ENCODE assay signal across 8 mouse cellular contexts in genomic region chr4:53277741-53278525, GRCm38 (mm10).
DNase-seq lines count a peak whose midpoint lies in the region; ATAC-seq and TF ChIP-seq lines count a peak whose summit lies in the region.

No protein-coding gene starts in this region.

- H3K4me1 ChIP-seq in forebrain, postnatal 0 days (ENCODE audit: insufficient read depth) = no peaks in the 10 kb centered on the region
- H3K4me1 ChIP-seq in forebrain, embryonic 13.5 days = peaks cover 11% of the 10 kb centered on the region; the same call in 1 of the 2 replicates
- peaks cover 8% of the 10 kb centered on the region for H3K4me1 ChIP-seq in neural tube, embryonic 13.5 days (replicated peaks)
- peaks cover 10% of the 10 kb centered on the region for H3K4me1 ChIP-seq in midbrain, embryonic 15.5 days

- no peaks in the 10 kb centered on the region for H3K27me3 ChIP-seq in forebrain, postnatal 0 days (ENCODE audit: insufficient read depth, low read length)
- H3K27me3 ChIP-seq in forebrain, embryonic 13.5 days = no peaks in the 10 kb centered on the region
- H3K27me3 ChIP-seq in neural tube, embryonic 13.5 days = no peaks in the 10 kb centered on the region
- no peaks in the 10 kb centered on the region for H3K27me3 ChIP-seq in midbrain, embryonic 15.5 days (replicated peaks)

- no peak overlapping the region for H3K27ac ChIP-seq in forebrain, postnatal 0 days (ENCODE audit: low read depth, low read length)
- no peak overlapping the region for H3K27ac ChIP-seq in forebrain, embryonic 13.5 days
- peak overlapping the region; percentile 28; the same call in 1 of the 2 replicates for H3K27ac ChIP-seq in neural tube, embryonic 13.5 days (replicated peaks)
- peak overlapping the region; percentile 11; the same call in 1 of the 2 replicates for H3K27ac ChIP-seq in midbrain, embryonic 15.5 days

- 38% methylated on average over 12 of the region's 12 CpGs for WGBS in forebrain, postnatal 0 days
- WGBS in forebrain, embryonic 13.5 days = 57% methylated on average over 12 of the region's 12 CpGs
- WGBS in neural tube, embryonic 13.5 days = 57% methylated on average over 12 of the region's 12 CpGs
- 37% methylated on average over 12 of the region's 12 CpGs for whole genome bisulfite sequencing in midbrain, embryonic 15.5 days

- no peak overlapping the region for H3K9ac ChIP-seq in forebrain, postnatal 0 days
- H3K9ac ChIP-seq in forebrain, embryonic 13.5 days = no peak overlapping the region
- H3K9ac ChIP-seq in neural tube, embryonic 13.5 days = no peak overlapping the region
- no peak overlapping the region for H3K9ac ChIP-seq in midbrain, embryonic 15.5 days

- no peak for TF ChIP-seq CTCF in forebrain, postnatal 0 days (IDR thresholded peaks at IDR 0.05; ENCODE audit: low read depth)

- no peaks in the 10 kb centered on the region for H3K36me3 ChIP-seq in forebrain, postnatal 0 days (ENCODE audit: insufficient read depth)
- H3K36me3 ChIP-seq in forebrain, embryonic 13.5 days (ENCODE audit: poor library complexity, severe bottlenecking) = no peaks in the 10 kb centered on the region
- H3K36me3 ChIP-seq in neural tube, embryonic 13.5 days = no peaks in the 10 kb centered on the region
- no peaks in the 10 kb centered on the region for H3K36me3 ChIP-seq in midbrain, embryonic 15.5 days (replicated peaks)

- H3K4me2 ChIP-seq in forebrain, postnatal 0 days (ENCODE audit: low read depth) = no peak overlapping the region
- H3K4me2 ChIP-seq in forebrain, embryonic 13.5 days = no peak overlapping the region
- no peak overlapping the region for H3K4me2 ChIP-seq in neural tube, embryonic 13.5 days
- H3K4me2 ChIP-seq in midbrain, embryonic 15.5 days = peak overlapping the region; percentile 16

- no peaks in the 10 kb centered on the region for H3K9me3 ChIP-seq in forebrain, postnatal 0 days (ENCODE audit: low read length)
- no peaks in the 10 kb centered on the region for H3K9me3 ChIP-seq in forebrain, embryonic 13.5 days (replicated peaks)
- no peaks in the 10 kb centered on the region for H3K9me3 ChIP-seq in neural tube, embryonic 13.5 days
- H3K9me3 ChIP-seq in midbrain, embryonic 15.5 days = no peaks in the 10 kb centered on the region

- H3K4me3 ChIP-seq in forebrain, postnatal 0 days (ENCODE audit: low read depth, low read length) = no peak overlapping the region
- no peak overlapping the region for H3K4me3 ChIP-seq in forebrain, embryonic 13.5 days
- no peak overlapping the region for H3K4me3 ChIP-seq in neural tube, embryonic 13.5 days
- H3K4me3 ChIP-seq in midbrain, embryonic 15.5 days = no peak overlapping the region

- ATAC-seq in forebrain, postnatal 0 days = peak; percentile 54; the same call in 1 of the 2 replicates
- no peak for ATAC-seq in forebrain, embryonic 13.5 days
- no peak for ATAC-seq in neural tube, embryonic 13.5 days (ENCODE audit: low read depth)
- ATAC-seq in midbrain, embryonic 15.5 days (replicated peaks) = peak; percentile 79

- peak; percentile 30 for DNase-seq in forebrain, postnatal 0 days
- DNase-seq in neural tube, embryonic 10.5 days (ENCODE audit: extremely low spot score, low spot score) = no peak
- DNase-seq in thymus, postnatal 36 days = peak; percentile 29 to 34
- no peak for DNase-seq in right cerebral cortex, postnatal 25 days
- DNase-seq in adrenal gland, postnatal 4 days (ENCODE audit: low spot score in 2 of 2) = no peak

Comparison
In these comparisons a context has a peak if more than half of its experiments do, and no peak if none do; other contexts are left out.
1. ATAC-seq: peak in forebrain, postnatal 0 days (single experiment) and midbrain, embryonic 15.5 days (single experiment); none in forebrain, embryonic 13.5 days (single experiment) and neural tube, embryonic 13.5 days (single experiment).
2. DNase-seq: peak in forebrain, postnatal 0 days (single experiment) and thymus, postnatal 36 days (2 of 2); none in neural tube, embryonic 10.5 days (single experiment), right cerebral cortex, postnatal 25 days (single experiment) and adrenal gland, postnatal 4 days (0 of 2).
3. H3K27ac ChIP-seq: peak in neural tube, embryonic 13.5 days (single experiment) and midbrain, embryonic 15.5 days (single experiment); none in forebrain, postnatal 0 days (single experiment) and forebrain, embryonic 13.5 days (single experiment).